ENCODE assay signal across 8 mouse cellular contexts in the genomic region with DNA sequence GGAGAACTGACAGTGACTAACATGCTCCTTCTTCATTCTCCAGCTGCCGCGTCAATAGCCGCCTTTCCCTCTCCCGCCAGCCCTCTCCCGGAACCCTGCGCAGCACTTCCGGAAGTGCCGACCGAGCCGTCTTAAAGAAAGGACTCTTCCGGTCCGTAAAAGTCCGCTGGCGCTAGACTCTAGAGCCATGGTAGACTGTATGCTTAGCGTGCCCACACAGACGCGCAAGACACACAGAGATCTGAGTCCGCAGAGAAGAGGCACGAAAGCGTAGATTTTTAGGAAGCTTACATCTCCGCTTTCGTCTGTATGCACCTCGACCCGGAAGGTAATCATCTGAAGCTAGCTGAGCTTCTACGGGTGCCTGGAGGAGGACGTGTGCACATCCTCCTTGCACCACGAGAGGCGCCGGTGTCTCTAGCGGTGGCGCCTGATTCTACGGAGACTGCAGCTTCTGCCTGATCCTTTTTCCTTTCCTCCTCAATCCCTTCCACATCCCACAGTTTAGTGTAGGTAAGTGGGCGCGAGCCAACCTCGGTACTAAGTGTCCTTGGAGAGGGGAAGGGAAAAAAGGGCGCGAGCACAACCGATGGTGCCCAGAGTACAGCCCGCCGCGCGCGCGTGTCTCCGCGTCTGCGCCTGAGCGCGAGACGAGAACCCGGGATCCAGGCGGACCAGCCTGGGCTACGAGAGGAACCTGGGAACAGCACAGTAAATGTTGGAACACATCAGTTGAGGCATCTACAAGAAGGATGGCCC. TPM values are rescaled to one million over a fixed set of nuclear protein-coding genes. Genes with fewer than 3 reads are reported as not detected.
DNase-seq lines count a peak whose midpoint lies in the region; ATAC-seq lines count a peak whose summit lies in the region.

A gene (plus strand): TSS at position 147 of the 759 bp plus-strand sequence.
A gene (minus strand): TSS at position 292 of the 759 bp plus-strand sequence.

- peaks cover 15% of the 10 kb centered on the region for H3K36me3 ChIP-seq in lung, embryonic 16.5 days (ENCODE audit: control insufficient read depth, insufficient read depth, low read length)

- peaks cover 7% of the 10 kb centered on the region for H3K4me1 ChIP-seq in lung, embryonic 16.5 days (replicated peaks; ENCODE audit: control insufficient read depth, insufficient read depth, low read length)

- peak within 1 kb of the TSS; percentile 87 for H3K9ac ChIP-seq in lung, embryonic 16.5 days (ENCODE audit: low read length)

- under 1% methylated on average over 53 of the region's 53 CpGs for WGBS in lung, embryonic 16.5 days

- H3K27me3 ChIP-seq in lung, embryonic 16.5 days (ENCODE audit: control insufficient read depth, insufficient read depth, low read depth, low read length), result no peaks in the 10 kb centered on the region

- peak within 1 kb of the TSS; percentile 63 for H3K4me2 ChIP-seq in lung, embryonic 16.5 days (ENCODE audit: low read depth, low read length)

- H3K9me3 ChIP-seq in lung, embryonic 16.5 days (ENCODE audit: control insufficient read depth, low read length), result no peaks in the 10 kb centered on the region

- peak within 1 kb of the TSS; percentile 74 for H3K4me3 ChIP-seq in lung, embryonic 16.5 days (ENCODE audit: low read length)

- peak; percentile 97 to 98 for ATAC-seq in hematopoietic stem cell, adult 5-6 weeks (replicated peaks in 1 of 2; ENCODE audit: insufficient read depth in 1 of 2, low FRiP score in 2 of 2, low TSS enrichment in 1 of 2, low read depth in 1 of 2, poor library complexity in 2 of 2, severe bottlenecking in 2 of 2)
- peak; percentile 96 for ATAC-seq in lung, embryonic 16.5 days (ENCODE audit: low read depth)

- H3K27ac ChIP-seq in lung, embryonic 16.5 days (ENCODE audit: low read length), result peak within 1 kb of the TSS; percentile 85

- DNase-seq in MEL-GATA-1-ER (ENCODE audit: extremely low read depth, low read depth), result peak; percentile 85
- DNase-seq in cerebellum, adult 8-10 months, result peak; percentile 88
- DNase-seq in forelimb bud, embryonic 11.5 days (ENCODE audit: low read depth, low spot score), result peak; percentile 89
- peak; percentile 87 for DNase-seq in layer of hippocampus, adult 9-10 months (ENCODE audit: low spot score)
- peak; percentile 76 for DNase-seq in ovary, postnatal 10 days (ENCODE audit: low spot score)
- DNase-seq in thymus, postnatal 10 days (ENCODE audit: low spot score in 2 of 2), result peak; percentile 76 to 79

RNA-seq across cellular contexts. Expression of the first gene that starts in this region (rescaled TPM):
- 53.1 and 54.3 TPM in 2 replicates for total RNA-seq in hematopoietic stem cell, adult 5-6 weeks (2017)
- 71.7 and 76.0 TPM in 2 replicates for polyA plus RNA-seq in lung, embryonic 16.5 days (2015; fragmentation: Nextera tagmentation; extraction: Ambion mirVana)

RNA-seq across cellular contexts. Expression of the second gene that starts in this region (rescaled TPM):
- total RNA-seq in hematopoietic stem cell, adult 5-6 weeks (2017), result 91.4 and 98.6 TPM in 2 replicates
- polyA plus RNA-seq in lung, embryonic 16.5 days (2015; fragmentation: Nextera tagmentation; extraction: Ambion mirVana), result 271 and 276 TPM in 2 replicates

Comparison
In these comparisons a context has a peak if more than half of its experiments do, and no peak if none do; other contexts are left out.
1. Peak in every context shown above with its lines: DNase-seq, ATAC-seq, H3K4me3 ChIP-seq and H3K27ac ChIP-seq.